Mouse (Mus musculus) embryonic facial prominence, embryonic 10.5 days (tissue): Measurements from ENCODE around the gene Zkscan2. TPM values are rescaled to one million over a fixed set of nuclear protein-coding genes. Genes with fewer than 3 reads are reported as not detected.

Experiments used
- polyA plus RNA-seq: library from polyadenylated mRNA; unstranded; fragments of >200 nt; fragmentation: Nextera tagmentation; extraction: Ambion mirVana; gene quantifications from 2 replicates; pipeline ENCODE4 v1.2.1, GENCODE M21; 2016

Gene Zkscan2
- polyA plus RNA-seq, 1 experiment from 2014 or later = 3.9 TPM

Other genes starting within 250 kb of the Zkscan2 start
- 49.6 and 53.5 TPM in 2 replicates for gene Lcmt1, start 130.7 kb downstream of the Zkscan2 start, polyA plus RNA-seq
- gene Arhgap17, start 130.5 kb downstream of the Zkscan2 start, polyA plus RNA-seq = 28.5 and 32.3 TPM in 2 replicates
- 0.34 and 0.51 TPM in 2 replicates for gene Aqp8, start 38.2 kb downstream of the Zkscan2 start, polyA plus RNA-seq